Mouse (Mus musculus): ENCODE data around the gene Prr19.

GRCm38 (mm10) chr7:25303003-25303684, 1.9 kb downstream of the Prr19 start:
- TF ChIP-seq CTCF (IDR thresholded peaks at IDR 0.05; ENCODE audit: borderline replicate concordance, control insufficient read depth, extremely low read depth, insufficient read depth, low read length, poor library complexity): no peak
- TF ChIP-seq POLR2A (IDR thresholded peaks at IDR 0.05; ENCODE audit: control insufficient read depth, extremely low read depth, insufficient read depth, low read length, poor library complexity): no peak
